Mouse (Mus musculus): Measurements from ENCODE around the gene Abca8b. TPM values are rescaled to one million over a fixed set of nuclear protein-coding genes. Genes with fewer than 3 reads are reported as not detected.

Gene Abca8b
- polyA plus RNA-seq, 1 experiment from 2014 or later, result 1.5 TPM

GRCm38 (mm10) chr11:109889595-109889994 lies 106.0 kb downstream of the Abca8b start:
- no peak overlapping the region for H3K4me2 ChIP-seq (replicated peaks)
- ATAC-seq (ENCODE audit: low FRiP score), result no peak
- no peaks in the 10 kb centered on the region for H3K9me3 ChIP-seq (replicated peaks)
- H3K36me3 ChIP-seq, result no peaks in the 10 kb centered on the region
- H3K9ac ChIP-seq, result no peak overlapping the region
- no peaks in the 10 kb centered on the region for H3K27me3 ChIP-seq
- no peak overlapping the region for H3K27ac ChIP-seq
- no peak overlapping the region for H3K4me3 ChIP-seq
- H3K4me1 ChIP-seq, result no peaks in the 10 kb centered on the region
- 95% methylated on average over 4 of the region's 4 CpGs for WGBS

GRCm38 (mm10) chr11:109886757-109887156 lies 108.9 kb downstream of the Abca8b start:
- Histone ChIP-seq H3K4me1 (no peaks in the 10 kb centered on the region), H3K9me3 (replicated peaks) (no peaks in the 10 kb centered on the region), H3K9ac (no peak overlapping the region), H3K4me3 (no peak overlapping the region), H3K36me3 (no peaks in the 10 kb centered on the region), H3K27ac (no peak overlapping the region), H3K4me2 (replicated peaks) (no peak overlapping the region), H3K27me3 (no peaks in the 10 kb centered on the region)
- WGBS, result 95% methylated on average over 4 of the region's 4 CpGs
- ATAC-seq (ENCODE audit: low FRiP score), result no peak

- no peaks in the 10 kb centered on the region for H3K27me3 ChIP-seq
- H3K4me2 ChIP-seq (replicated peaks), result no peak overlapping the region
- H3K4me3 ChIP-seq, result no peak overlapping the region
- no peaks in the 10 kb centered on the region for H3K9me3 ChIP-seq (replicated peaks)
- 95% methylated on average over 3 of the region's 3 CpGs for WGBS
- no peak overlapping the region for H3K9ac ChIP-seq
- no peaks in the 10 kb centered on the region for H3K4me1 ChIP-seq
- ATAC-seq (ENCODE audit: low FRiP score), result no peak
- H3K36me3 ChIP-seq, result no peaks in the 10 kb centered on the region
- H3K27ac ChIP-seq, result no peak overlapping the region
Observed at GRCm38 (mm10) chr11:109885521-109885920, 110.1 kb downstream of the Abca8b start.

- no peak overlapping the region for H3K9ac ChIP-seq
- H3K36me3 ChIP-seq, result no peaks in the 10 kb centered on the region
- no peaks in the 10 kb centered on the region for H3K27me3 ChIP-seq
- no peaks in the 10 kb centered on the region for H3K9me3 ChIP-seq (replicated peaks)
- no peaks in the 10 kb centered on the region for H3K4me1 ChIP-seq
- no peak for ATAC-seq (ENCODE audit: low FRiP score)
- no peak overlapping the region for H3K4me3 ChIP-seq
- H3K4me2 ChIP-seq (replicated peaks), result no peak overlapping the region
- no peak overlapping the region for H3K27ac ChIP-seq
- WGBS, result 75% methylated on average over 4 of the region's 4 CpGs
Observed at GRCm38 (mm10) chr11:109884801-109885200, 110.8 kb downstream of the Abca8b start.

GRCm38 (mm10) chr11:109884126-109884525 lies 111.5 kb downstream of the Abca8b start:
- Histone ChIP-seq H3K36me3 (no peaks in the 10 kb centered on the region), H3K4me3 (no peak overlapping the region), H3K27ac (no peak overlapping the region), H3K9ac (no peak overlapping the region), H3K27me3 (no peaks in the 10 kb centered on the region), H3K4me1 (no peaks in the 10 kb centered on the region), H3K9me3 (replicated peaks) (no peaks in the 10 kb centered on the region), H3K4me2 (replicated peaks) (no peak overlapping the region)
- no peak for ATAC-seq (ENCODE audit: low FRiP score)
- 55% methylated on average over 3 of the region's 3 CpGs for WGBS

Other genes with a start within 250 kb of the Abca8b start
- not detected in 2 replicates for gene 1700012B07Rik, start 167.8 kb downstream of the Abca8b start, polyA plus RNA-seq (2016; fragmentation: Nextera tagmentation; extraction: Ambion mirVana)
- gene Abca8a, start 100.1 kb upstream of the Abca8b start, polyA plus RNA-seq (2016; fragmentation: Nextera tagmentation; extraction: Ambion mirVana), result 0.42 and 1.4 TPM in 2 replicates
- 5.4 and 7.7 TPM in 2 replicates for gene Abca9, start 172.4 kb upstream of the Abca8b start, polyA plus RNA-seq (2016; fragmentation: Nextera tagmentation; extraction: Ambion mirVana)

Data from hindbrain, embryonic 12.5 days (tissue).